Mouse (Mus musculus) MEL (cell line): ENCODE results near the gene Lmo2.

ENCODE experiments used
- MAX ChIP-seq: IDR thresholded peaks from 2 replicates; pipeline ENCODE4 v1.6.1; 2011; ENCODE audit warnings: low read length, improper control_type of control experiment
- RAD21 ChIP-seq: IDR thresholded peaks from 2 replicates; pipeline ENCODE4 v1.6.1; 2011; ENCODE audit warnings: mild to moderate bottlenecking, low read depth, low read length, improper control_type of control experiment

DNA sequence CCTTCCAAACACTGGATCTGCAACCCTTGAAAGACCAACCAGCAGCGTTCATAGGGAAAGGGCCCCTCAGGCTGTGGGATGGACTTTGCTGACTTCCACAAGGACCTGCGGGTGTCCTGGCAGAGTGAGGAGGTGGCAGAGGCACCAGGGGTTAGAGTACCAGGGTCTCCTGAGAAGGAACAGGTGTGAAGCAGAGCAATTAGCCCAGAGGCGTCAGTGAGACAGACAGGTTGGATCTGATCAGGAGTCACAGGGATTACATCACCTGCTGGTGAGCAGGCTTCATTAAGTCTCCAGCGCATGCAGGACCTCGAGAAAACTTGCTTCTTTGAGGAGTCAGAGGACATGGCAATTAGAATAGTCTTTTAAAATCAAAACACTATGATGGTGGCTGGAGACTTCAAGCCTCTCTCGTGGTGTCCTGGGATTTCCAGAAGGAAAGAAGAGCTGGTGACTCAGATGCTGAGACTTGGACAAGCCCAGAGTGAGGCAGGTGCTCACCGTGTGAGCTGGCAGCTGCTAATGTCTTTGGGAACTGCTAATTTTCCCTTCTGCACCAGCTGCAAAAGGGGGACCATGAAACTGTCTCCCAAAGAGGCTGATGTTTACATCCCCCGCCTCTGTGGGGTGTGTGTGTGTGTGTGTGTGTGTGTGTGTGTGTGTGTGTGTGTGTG, 9.7 kb upstream of the Lmo2 start:
- TF ChIP-seq MAX: no peak
- no peak for TF ChIP-seq RAD21
